In the genomic region with DNA sequence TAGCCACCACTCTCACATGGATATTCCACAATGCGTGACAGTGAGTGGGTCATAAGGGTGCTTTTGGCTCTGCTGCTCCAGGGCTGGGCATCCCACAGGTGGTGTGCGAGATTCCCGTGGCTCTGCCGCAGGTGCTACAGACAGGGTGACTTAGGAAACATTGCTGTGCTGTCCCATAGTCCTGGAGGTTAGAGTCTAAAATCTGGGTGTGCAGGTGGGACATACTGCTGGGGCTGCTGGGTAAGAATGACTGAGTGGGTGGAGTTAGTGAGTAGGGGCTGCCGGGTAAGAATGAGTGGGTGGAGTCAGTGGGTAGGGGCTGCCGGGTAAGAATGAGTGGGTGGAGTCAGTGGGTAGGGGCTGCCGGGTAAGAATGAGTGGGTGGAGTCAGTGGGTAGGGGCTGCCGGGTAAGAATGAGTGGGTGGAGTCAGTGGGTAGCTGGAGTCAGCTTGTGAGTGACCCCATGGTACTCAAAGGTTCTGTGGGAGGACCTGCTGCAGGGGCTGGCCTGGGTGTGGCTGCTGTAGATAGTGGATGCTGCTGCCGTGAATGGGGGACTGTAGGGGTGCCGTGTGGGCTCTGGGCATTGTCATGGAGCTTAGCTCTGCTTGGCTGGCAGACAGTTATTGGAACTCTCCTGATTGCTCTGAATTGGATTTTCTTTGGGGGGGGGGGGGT, we compare ENCODE assay signal across 23 mouse cellular contexts. TPM values are rescaled to one million over a fixed set of nuclear protein-coding genes. Genes with fewer than 3 reads are reported as not detected.
A peak's percentile ranks its signal among the peaks of the same experiment; 100 is the strongest.
DNase-seq lines count a peak whose midpoint lies in the region; ATAC-seq and TF ChIP-seq lines count a peak whose summit lies in the region.
"Had no signal": no experiment of that assay in that cellular context is flagged by ENCODE, and none has a peak within 500 bp of the region (broad histone marks: within the 10 kb centered on the region; RNA-seq: fewer than 3 reads in every experiment).

No protein-coding gene starts in this region.

- no peak for TF ChIP-seq EP300 in ES-Bruce4 (IDR thresholded peaks at IDR 0.05; ENCODE audit: insufficient read depth, low read depth, low read length)

- peaks cover under 1% of the 10 kb centered on the region for H3K4me1 ChIP-seq in ES-Bruce4 (ENCODE audit: control insufficient read depth, insufficient read depth, low read length)
- H3K4me1 ChIP-seq in intestine, embryonic 14.5 days (replicated peaks; ENCODE audit: control insufficient read depth, insufficient read depth, low read length), result no peaks in the 10 kb centered on the region
- H3K4me1 ChIP-seq: embryonic facial prominence, embryonic 12.5 days; lung, embryonic 15.5 days had no signal

- peak; percentile 55; the same call in 1 of the 2 replicates for ATAC-seq in intestine, embryonic 14.5 days (replicated peaks; ENCODE audit: low FRiP score, low TSS enrichment, low read depth)
- ATAC-seq in megakaryocyte-erythroid progenitor cell, adult 5-6 weeks (replicated peaks; ENCODE audit: low FRiP score, low TSS enrichment, poor library complexity, severe bottlenecking), result peak; percentile 63
- no peak for ATAC-seq in erythroid progenitor cell, adult 5-6 weeks (replicated peaks; ENCODE audit: low FRiP score, poor library complexity, severe bottlenecking)

- H3K4me3 ChIP-seq in left cerebral cortex, adult 2 months, result no peak overlapping the region
- H3K4me3 ChIP-seq in ES-Bruce4 (ENCODE audit: low read depth, low read length), result peak overlapping the region; percentile 58
- no peak overlapping the region for H3K4me3 ChIP-seq in intestine, embryonic 14.5 days (ENCODE audit: low read depth, low read length)
- H3K4me3 ChIP-seq: embryonic facial prominence, embryonic 12.5 days; lung, embryonic 15.5 days had no signal

- no peak for TF ChIP-seq CTCF in left cerebral cortex, adult 2 months (IDR thresholded peaks at IDR 0.05)
- TF ChIP-seq CTCF in ES-Bruce4 (IDR thresholded peaks at IDR 0.05; ENCODE audit: low read depth, low read length), result no peak

- no peaks in the 10 kb centered on the region for H3K27me3 ChIP-seq in ES-Bruce4 (ENCODE audit: control insufficient read depth, insufficient read depth, low read length, poor library complexity, severe bottlenecking)
- H3K27me3 ChIP-seq in intestine, embryonic 14.5 days (replicated peaks; ENCODE audit: control insufficient read depth, insufficient read depth, low read length), result no peaks in the 10 kb centered on the region
- H3K27me3 ChIP-seq: embryonic facial prominence, embryonic 12.5 days; lung, embryonic 15.5 days had no signal

- DNase-seq in left cerebral cortex, adult 2 months (ENCODE audit: extremely low spot score in 1 of 2, low spot score in 2 of 2), result no peak
- DNase-seq in left cerebral cortex, postnatal 14 days (ENCODE audit: low spot score in 2 of 2), result no peak
- DNase-seq in intestine, embryonic 14.5 days (ENCODE audit: low spot score), result no peak
- DNase-seq in c-Kit-positive CD71-positive TER-119-positive erythroid progenitor cells, embryonic 14.5 days (ENCODE audit: low spot score), result no peak
- no peak for DNase-seq in right cerebral cortex, postnatal 25 days
- DNase-seq: adrenal gland, postnatal 10 days; B cell, adult 2 months; cerebellum, adult 18-20 months; gastrocnemius, postnatal 14 days; heart, postnatal 10 days; kidney, adult 2 months; kidney, postnatal 25 days; layer of hippocampus, adult 9-11 months; midbrain, embryonic 14.5 days; spleen, adult 18-20 months; thymus, postnatal 4 days had no signal

- no peaks in the 10 kb centered on the region for H3K9me3 ChIP-seq in ES-Bruce4 (replicated peaks; ENCODE audit: control insufficient read depth, insufficient read depth, low read length, poor library complexity, severe bottlenecking)
- H3K9me3 ChIP-seq in intestine, embryonic 14.5 days (ENCODE audit: control insufficient read depth, low read length), result no peaks in the 10 kb centered on the region
- H3K9me3 ChIP-seq: embryonic facial prominence, embryonic 12.5 days; lung, embryonic 15.5 days had no signal

- intact Hi-C loops in left cerebral cortex, adult 2 months (cut with DNase I), result no loop called here
- intact Hi-C loops in left cerebral cortex, postnatal 14 days (cut with DNase I), result no loop called here

- peak overlapping the region; percentile 33; the same call in 1 of the 2 replicates for H3K9ac ChIP-seq in ES-Bruce4 (ENCODE audit: low read depth, poor library complexity, severe bottlenecking)
- no peak overlapping the region for H3K9ac ChIP-seq in intestine, embryonic 14.5 days (ENCODE audit: low read length)
- H3K9ac ChIP-seq: embryonic facial prominence, embryonic 12.5 days; hindbrain, embryonic 14.5 days; lung, embryonic 15.5 days had no signal

- WGBS in intestine, embryonic 14.5 days, result 44% methylated on average over 10 of the region's 10 CpGs

- no peak overlapping the region for H3K4me2 ChIP-seq in intestine, embryonic 14.5 days (ENCODE audit: low read length)
- H3K4me2 ChIP-seq: embryonic facial prominence, embryonic 12.5 days; hindbrain, embryonic 14.5 days; lung, embryonic 15.5 days had no signal

- no peaks in the 10 kb centered on the region for H3K36me3 ChIP-seq in ES-Bruce4 (ENCODE audit: control insufficient read depth, insufficient read depth, low read length, poor library complexity, severe bottlenecking)
- no peaks in the 10 kb centered on the region for H3K36me3 ChIP-seq in intestine, embryonic 14.5 days (ENCODE audit: control insufficient read depth, insufficient read depth, low read length)
- H3K36me3 ChIP-seq: embryonic facial prominence, embryonic 12.5 days; lung, embryonic 15.5 days had no signal

- peak; percentile 67 for TF ChIP-seq POLR2A in ES-Bruce4 (IDR thresholded peaks at IDR 0.05; ENCODE audit: insufficient read depth, low read length)

- H3K27ac ChIP-seq in left cerebral cortex, adult 2 months, result peak overlapping the region; percentile 32; the same call in 1 of the 2 replicates
- no peak overlapping the region for H3K27ac ChIP-seq in ES-Bruce4 (ENCODE audit: insufficient read depth, low read length)
- H3K27ac ChIP-seq in intestine, embryonic 14.5 days (ENCODE audit: low read depth), result no peak overlapping the region
- H3K27ac ChIP-seq: embryonic facial prominence, embryonic 12.5 days; hindbrain, embryonic 14.5 days; lung, embryonic 15.5 days had no signal

RNA-seq across cellular contexts. Expression of a gene that starts 32.8 kb away (rescaled TPM):
- 100 to 1,000 TPM; 191 to 208 TPM for total RNA-seq in left cerebral cortex, adult 2 months (2021)
- total RNA-seq in left cerebral cortex, postnatal 14 days (2021), result 100 to 1,000 TPM; 106 to 112 TPM
- 3.8 and 6.1 TPM in 2 replicates for polyA plus RNA-seq in ES-Bruce4 (2011; ENCODE audit: insufficient read depth, insufficient read length, low read depth, missing spikeins)
- polyA plus RNA-seq in intestine, embryonic 14.5 days (2014; fragmentation: Nextera tagmentation; extraction: Ambion mirVana), result 3.1 and 4.4 TPM in 2 replicates
- total RNA-seq in megakaryocyte-erythroid progenitor cell, adult 5-6 weeks (2014; fragmentation: Nextera tagmentation), result 0.22 TPM in 1 of 2 replicates, not detected in the other
- total RNA-seq in megakaryocyte-erythroid progenitor cell, adult 5-6 weeks (2017), result 0.38 and 3.1 TPM in 2 replicates
- not detected in 2 replicates for total RNA-seq in erythroid progenitor cell, adult 5-6 weeks (2015; ENCODE audit: low replicate concordance)
- total RNA-seq in erythroid progenitor cell, adult 5-6 weeks (2017; ENCODE audit: low replicate concordance), result not detected in 2 replicates
- total RNA-seq: MEL had no signal

RNA-seq across cellular contexts. Expression of a gene that starts 50.7 kb away (rescaled TPM):
- total RNA-seq in left cerebral cortex, adult 2 months (2021), result 1 to 10 TPM; 2.4 to 4.3 TPM
- total RNA-seq in left cerebral cortex, postnatal 14 days (2021), result 1 to 10 TPM; 2.7 to 3.3 TPM
- 3.6 and 5.1 TPM in 2 replicates for polyA plus RNA-seq in ES-Bruce4 (2011; ENCODE audit: insufficient read depth, insufficient read length, low read depth, missing spikeins)
- 7.9 and 10.1 TPM in 2 replicates for polyA plus RNA-seq in intestine, embryonic 14.5 days (2014; fragmentation: Nextera tagmentation; extraction: Ambion mirVana)
- total RNA-seq in megakaryocyte-erythroid progenitor cell, adult 5-6 weeks (2014; fragmentation: Nextera tagmentation), result 2.5 TPM in 1 of 2 replicates, not detected in the other
- total RNA-seq in megakaryocyte-erythroid progenitor cell, adult 5-6 weeks (2017), result 0.23 TPM in 1 of 2 replicates, not detected in the other
- total RNA-seq in erythroid progenitor cell, adult 5-6 weeks (2015; ENCODE audit: low replicate concordance), result 0.36 TPM in 1 of 2 replicates, not detected in the other
- 0.90 and 1.6 TPM in 2 replicates for total RNA-seq in erythroid progenitor cell, adult 5-6 weeks (2017; ENCODE audit: low replicate concordance)
- total RNA-seq: MEL had no signal

Comparison
In these comparisons a context has a peak if more than half of its experiments do, and no peak if none do; other contexts are left out.
1. RNA of a gene that starts 32.8 kb away (total RNA-seq): 191 to 208 TPM in left cerebral cortex, adult 2 months and 106 to 112 TPM in left cerebral cortex, postnatal 14 days; 0.22 to 3.1 TPM in megakaryocyte-erythroid progenitor cell, adult 5-6 weeks and not detected in erythroid progenitor cell, adult 5-6 weeks; every median in the first group is over 10 times any median in the second.